Mouse (Mus musculus): Measurements from ENCODE around the gene Adgra1.

Adgra1 gene

DNA sequence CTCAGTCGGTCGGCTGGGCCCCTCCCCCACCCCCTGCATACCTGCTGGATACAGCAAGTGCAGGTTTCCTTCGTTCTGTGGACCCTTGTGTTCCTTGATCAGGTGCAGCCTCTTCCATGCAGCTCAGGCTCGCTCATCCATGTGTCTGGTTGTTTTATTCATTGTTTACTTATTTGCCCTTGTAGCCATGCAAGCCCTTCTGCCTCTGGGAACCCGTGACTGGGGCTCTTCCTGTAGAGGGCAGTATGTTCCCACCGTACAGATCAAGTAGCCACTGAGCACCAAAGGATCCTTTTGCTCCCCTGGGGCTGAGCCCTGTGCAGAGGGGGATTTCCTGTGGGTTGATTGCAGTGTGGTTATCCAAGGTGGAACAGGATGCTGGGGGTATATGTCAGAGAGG lies 71.7 kb downstream of the Adgra1 start:
- DNase-seq (ENCODE audit: low spot score) = peak; percentile 36

DNA sequence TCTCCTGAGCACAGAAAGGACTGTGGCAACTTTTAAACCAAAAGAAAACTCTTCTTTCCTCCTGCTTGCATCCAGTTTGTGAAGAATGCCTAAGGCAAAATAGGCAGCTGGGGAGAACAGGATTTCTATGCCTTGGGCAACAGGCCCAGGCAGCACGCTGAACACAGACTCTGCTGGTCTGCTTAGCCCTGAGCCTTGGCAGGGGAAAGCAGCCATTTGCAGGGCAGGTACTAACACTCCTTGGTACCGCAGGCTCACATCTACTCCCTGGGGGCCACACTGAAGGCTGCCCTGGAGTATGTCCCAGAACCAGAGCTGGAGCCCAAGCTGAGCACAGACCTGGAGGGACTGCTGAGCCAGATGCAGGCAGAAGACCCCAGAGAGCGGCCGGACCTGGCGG lies 74.2 kb downstream of the Adgra1 start:
- no peak for DNase-seq (ENCODE audit: low spot score)

GRCm38 (mm10) chr7:139909469-139909868 lies 75.5 kb downstream of the Adgra1 start:
- no peak for DNase-seq (ENCODE audit: low spot score)

GRCm38 (mm10) chr7:139910204-139910835 lies 76.3 kb downstream of the Adgra1 start:
- DNase-seq (ENCODE audit: low spot score) = no peak

GRCm38 (mm10) chr7:139914141-139915047 lies 80.4 kb downstream of the Adgra1 start:
- no peak for DNase-seq (ENCODE audit: low spot score)

GRCm38 (mm10) chr7:139915646-139916257 lies 81.8 kb downstream of the Adgra1 start:
- DNase-seq (ENCODE audit: low spot score) = no peak

DNA sequence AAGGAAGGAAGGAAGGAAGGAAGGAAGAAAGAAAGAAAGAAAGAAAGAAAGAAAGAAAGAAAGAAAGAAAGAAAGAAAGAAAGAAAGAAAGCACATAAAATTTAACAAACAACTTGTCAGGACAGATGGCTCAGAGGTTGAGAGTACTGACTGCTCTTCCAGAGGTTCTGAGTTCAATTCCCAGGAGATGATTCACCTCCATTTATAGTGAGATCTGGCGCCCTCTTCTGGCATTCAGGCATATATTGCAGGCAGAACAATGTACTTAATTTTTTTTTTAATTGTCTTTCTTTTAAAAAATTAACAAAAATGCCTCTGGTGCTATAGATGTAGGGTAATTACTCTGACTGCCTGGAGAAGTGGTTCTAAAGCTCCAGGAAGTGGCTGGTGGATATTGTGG lies 82.4 kb downstream of the Adgra1 start:
- DNase-seq (ENCODE audit: low spot score) = no peak

DNA sequence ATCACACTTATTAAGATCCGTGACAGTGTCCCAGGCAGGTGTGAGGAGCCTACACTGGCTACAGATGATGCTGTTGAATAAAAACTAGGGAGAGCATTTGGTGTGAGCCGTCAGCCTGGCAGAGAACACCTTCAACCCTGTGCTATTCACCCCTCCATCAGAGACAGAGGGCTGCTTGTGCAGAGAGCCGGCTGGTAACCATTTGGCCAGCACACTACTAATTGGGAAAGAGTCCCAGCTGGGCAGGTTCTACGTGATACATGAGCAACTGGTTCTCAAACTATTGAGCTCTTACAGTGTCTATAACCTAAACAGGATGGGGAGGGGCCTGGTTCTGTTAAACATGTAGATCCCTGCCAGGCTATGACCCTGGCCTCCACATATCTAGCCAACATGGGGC lies 84.3 kb downstream of the Adgra1 start:
- no peak for DNase-seq (ENCODE audit: low spot score)

Measured in urinary bladder, postnatal 14 days (tissue).